Mouse (Mus musculus): ENCODE measurements around the gene H2-Ob. TPM values are rescaled to one million over a fixed set of nuclear protein-coding genes. Genes with fewer than 3 reads are reported as not detected.

Gene H2-Ob
- polyA plus RNA-seq, 1 experiment from 2014 or later = 0.05 TPM

- peaks cover 9% of the 10 kb centered on the region; the same call in 1 of the 2 replicates for H3K27me3 ChIP-seq (replicated peaks)
- no peaks in the 10 kb centered on the region for H3K4me1 ChIP-seq
- H3K4me2 ChIP-seq = no peak overlapping the region
- H3K4me3 ChIP-seq = no peak overlapping the region
- ATAC-seq = 0 out of 2 replicates have a peak, but pooled peaks have one; percentile 35
- no peaks in the 10 kb centered on the region for H3K9me3 ChIP-seq (replicated peaks)
- WGBS (ENCODE audit: insufficient replicate concordance) = 17% methylated on average over 8 of the region's 8 CpGs
- H3K27ac ChIP-seq = no peak overlapping the region
- no peaks in the 10 kb centered on the region for H3K36me3 ChIP-seq
- H3K9ac ChIP-seq = no peak overlapping the region
Observed at GRCm38 (mm10) chr17:34291609-34292008, 52.9 kb downstream of the H2-Ob start.

DNA sequence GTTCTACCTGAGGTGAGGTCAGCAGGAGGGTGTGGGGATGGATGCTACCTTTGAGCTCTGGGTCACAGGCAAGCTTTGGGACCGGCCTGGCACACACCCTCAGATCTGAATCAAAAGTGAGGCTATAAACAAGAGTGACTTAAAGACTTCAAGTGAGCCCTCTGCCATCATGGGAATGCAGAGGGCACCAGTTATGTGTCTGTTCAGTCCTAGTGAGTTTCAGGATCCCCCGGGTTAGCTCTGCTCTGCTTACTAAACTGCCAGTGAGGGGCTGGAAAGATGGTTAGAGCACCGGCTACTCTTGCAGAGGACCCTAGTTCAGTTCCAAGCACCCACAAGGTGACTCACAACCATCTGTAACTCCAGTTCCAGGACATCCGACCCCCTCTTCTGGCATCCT lies 53.9 kb downstream of the H2-Ob start:
- H3K4me3 ChIP-seq = no peak overlapping the region
- H3K27ac ChIP-seq = no peak overlapping the region
- no peak for ATAC-seq
- no peaks in the 10 kb centered on the region for H3K9me3 ChIP-seq (replicated peaks)
- no peak overlapping the region for H3K4me2 ChIP-seq
- H3K27me3 ChIP-seq (replicated peaks) = peaks cover 17% of the 10 kb centered on the region; the same call in 1 of the 2 replicates
- H3K9ac ChIP-seq = no peak overlapping the region
- H3K36me3 ChIP-seq = no peaks in the 10 kb centered on the region
- H3K4me1 ChIP-seq = no peaks in the 10 kb centered on the region
- 75% methylated on average over 4 of the region's 4 CpGs for WGBS (ENCODE audit: insufficient replicate concordance)

- Histone ChIP-seq H3K4me3 (no peak overlapping the region), H3K9me3 (replicated peaks) (no peaks in the 10 kb centered on the region), H3K9ac (no peak overlapping the region), H3K27ac (no peak overlapping the region), H3K4me1 (no peaks in the 10 kb centered on the region), H3K27me3 (replicated peaks) (peaks cover 23% of the 10 kb centered on the region), H3K36me3 (no peaks in the 10 kb centered on the region), H3K4me2 (no peak overlapping the region)
- 6% methylated on average over 2 of the region's 2 CpGs for WGBS (ENCODE audit: insufficient replicate concordance)
- no peak for ATAC-seq
Observed at GRCm38 (mm10) chr17:34293533-34293932, 54.8 kb downstream of the H2-Ob start.

- no peak overlapping the region for H3K9ac ChIP-seq
- no peaks in the 10 kb centered on the region for H3K9me3 ChIP-seq (replicated peaks)
- no peak overlapping the region for H3K4me2 ChIP-seq
- no peaks in the 10 kb centered on the region for H3K36me3 ChIP-seq
- no peak overlapping the region for H3K4me3 ChIP-seq
- H3K27ac ChIP-seq = no peak overlapping the region
- ATAC-seq = no peak
- H3K27me3 ChIP-seq (replicated peaks) = peaks cover 23% of the 10 kb centered on the region
- WGBS (ENCODE audit: insufficient replicate concordance) = 52% methylated on average over 4 of the region's 4 CpGs
- H3K4me1 ChIP-seq = no peaks in the 10 kb centered on the region
Observed at GRCm38 (mm10) chr17:34294249-34294648, 55.5 kb downstream of the H2-Ob start.

GRCm38 (mm10) chr17:34295307-34295706 lies 56.6 kb downstream of the H2-Ob start:
- Histone ChIP-seq H3K9me3 (replicated peaks) (no peaks in the 10 kb centered on the region), H3K4me2 (no peak overlapping the region), H3K9ac (no peak overlapping the region), H3K27ac (no peak overlapping the region), H3K36me3 (no peaks in the 10 kb centered on the region), H3K27me3 (replicated peaks) (peaks cover 20% of the 10 kb centered on the region), H3K4me1 (no peaks in the 10 kb centered on the region), H3K4me3 (no peak overlapping the region)
- no peak for ATAC-seq

DNA sequence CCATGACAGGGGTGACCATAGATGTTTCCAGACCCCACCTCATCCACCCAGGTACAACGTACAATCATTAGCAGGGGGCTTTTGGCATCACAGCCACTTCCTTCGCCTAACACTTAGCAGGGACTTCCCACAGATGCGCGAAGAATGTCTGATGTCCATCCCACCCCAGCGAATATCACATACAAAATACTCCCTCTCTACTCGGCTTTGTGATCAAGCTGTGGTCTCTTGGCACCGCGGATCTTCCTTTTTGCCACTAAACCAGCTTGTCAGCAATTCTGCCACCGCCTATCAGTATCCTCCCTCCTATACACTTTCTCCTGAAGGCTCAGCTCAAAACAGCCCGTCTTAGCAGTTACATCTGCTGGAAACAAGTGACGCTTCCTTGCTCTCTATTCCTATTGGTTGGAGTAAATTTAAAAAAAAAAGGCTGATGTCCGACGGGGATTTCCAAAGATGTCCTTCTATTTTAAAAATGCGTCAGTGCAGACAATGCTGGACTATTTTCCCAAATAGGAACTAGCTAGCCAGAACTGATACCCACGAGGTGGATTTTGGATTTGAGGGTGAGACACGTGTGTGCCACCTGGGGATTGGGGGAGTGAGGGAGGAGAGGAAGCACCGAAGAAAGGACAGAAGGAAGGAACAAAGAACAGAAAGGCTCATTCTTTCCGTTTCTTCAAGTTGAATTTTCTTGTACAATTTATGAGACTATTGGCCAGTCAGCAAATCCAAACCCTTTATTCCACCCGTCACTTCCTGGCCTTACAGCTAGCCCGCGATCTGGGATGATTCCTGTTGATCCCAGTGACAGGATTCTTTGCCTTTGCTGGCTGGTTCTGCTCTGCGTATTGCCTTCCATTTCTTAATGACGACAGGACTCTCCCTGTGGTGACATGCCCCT lies 57.4 kb downstream of the H2-Ob start:
- no peaks in the 10 kb centered on the region for H3K36me3 ChIP-seq
- no peak overlapping the region; the same call in 1 of the 2 replicates for H3K4me3 ChIP-seq
- WGBS (ENCODE audit: insufficient replicate concordance) = 22% methylated on average over 23 of the region's 23 CpGs

DNA sequence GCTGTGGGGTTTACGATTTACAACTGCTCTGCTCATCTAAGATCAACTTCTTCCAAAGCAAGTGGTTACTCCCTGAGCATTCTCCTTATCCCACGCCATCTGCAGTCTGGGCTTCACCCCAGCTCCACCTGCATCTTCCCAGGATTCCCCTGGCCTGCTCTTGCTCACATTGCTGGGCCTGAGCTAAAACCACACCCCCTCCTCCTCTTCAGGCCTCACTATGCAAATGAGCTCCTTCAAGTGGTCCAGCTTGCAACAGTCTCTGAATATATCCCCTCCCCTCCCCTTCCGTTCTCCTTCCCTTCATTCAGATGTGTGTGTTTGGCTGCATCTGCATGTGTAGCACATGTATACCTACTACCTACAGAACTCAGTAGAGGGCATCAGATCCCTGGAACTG lies 60.7 kb downstream of the H2-Ob start:
- no peak overlapping the region for H3K9ac ChIP-seq
- 51% methylated on average over 3 of the region's 3 CpGs for WGBS (ENCODE audit: insufficient replicate concordance)
- H3K9me3 ChIP-seq (replicated peaks) = no peaks in the 10 kb centered on the region
- no peaks in the 10 kb centered on the region for H3K36me3 ChIP-seq
- no peak for ATAC-seq
- H3K4me3 ChIP-seq = no peak overlapping the region
- no peak overlapping the region for H3K27ac ChIP-seq
- H3K4me2 ChIP-seq = no peak overlapping the region
- H3K4me1 ChIP-seq = no peaks in the 10 kb centered on the region
- peaks cover 26% of the 10 kb centered on the region for H3K27me3 ChIP-seq (replicated peaks)

More for the DNA sequence above, 57.4 kb downstream of the H2-Ob start:
- Histone ChIP-seq H3K4me2 (peak overlapping the region; percentile 45), H3K27me3 (replicated peaks) (peaks cover 20% of the 10 kb centered on the region), H3K9me3 (replicated peaks) (no peaks in the 10 kb centered on the region), H3K9ac (no peak overlapping the region), H3K27ac (no peak overlapping the region), H3K4me1 (no peaks in the 10 kb centered on the region)
- ATAC-seq = no peak

DNA sequence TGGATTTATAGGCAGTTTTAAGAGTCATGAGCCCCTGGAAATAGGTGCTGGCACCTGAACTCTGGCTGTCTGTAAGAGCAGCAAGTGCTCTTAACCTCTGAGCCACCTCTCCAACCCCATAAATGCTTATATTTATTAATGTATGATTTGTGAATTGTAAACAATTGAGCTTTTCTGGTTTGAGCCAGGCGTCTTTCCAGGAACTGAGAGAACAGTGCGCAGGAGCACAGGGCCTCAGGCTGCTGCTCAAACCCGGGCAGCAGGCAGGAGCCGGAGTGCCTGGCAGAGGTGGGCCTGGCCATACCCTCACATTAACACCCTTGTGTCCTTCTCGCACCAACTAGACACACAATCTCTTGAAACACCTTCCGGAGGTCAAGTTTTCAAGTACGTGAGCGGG lies 61.4 kb downstream of the H2-Ob start:
- Histone ChIP-seq H3K9me3 (replicated peaks) (no peaks in the 10 kb centered on the region), H3K4me2 (no peak overlapping the region), H3K27me3 (replicated peaks) (peaks cover 26% of the 10 kb centered on the region), H3K4me3 (no peak overlapping the region), H3K36me3 (no peaks in the 10 kb centered on the region), H3K4me1 (no peaks in the 10 kb centered on the region), H3K9ac (no peak overlapping the region), H3K27ac (no peak overlapping the region)
- ATAC-seq = no peak
- 81% methylated on average over 8 of the region's 8 CpGs for WGBS (ENCODE audit: insufficient replicate concordance)

- no peak for ATAC-seq
- no peaks in the 10 kb centered on the region for H3K9me3 ChIP-seq (replicated peaks)
- no peak overlapping the region for H3K9ac ChIP-seq
- H3K4me1 ChIP-seq = no peaks in the 10 kb centered on the region
- H3K4me3 ChIP-seq = no peak overlapping the region
- peaks cover 23% of the 10 kb centered on the region for H3K27me3 ChIP-seq (replicated peaks)
- H3K36me3 ChIP-seq = no peaks in the 10 kb centered on the region
- no peak overlapping the region for H3K27ac ChIP-seq
- 63% methylated on average over 23 of the region's 23 CpGs for WGBS (ENCODE audit: insufficient replicate concordance)
- H3K4me2 ChIP-seq = no peak overlapping the region
Observed at GRCm38 (mm10) chr17:34300691-34301566, 62.2 kb downstream of the H2-Ob start.

- no peak overlapping the region for H3K4me2 ChIP-seq
- no peaks in the 10 kb centered on the region for H3K4me1 ChIP-seq
- H3K4me3 ChIP-seq = no peak overlapping the region
- H3K9me3 ChIP-seq (replicated peaks) = no peaks in the 10 kb centered on the region
- H3K9ac ChIP-seq = no peak overlapping the region
- H3K36me3 ChIP-seq = no peaks in the 10 kb centered on the region
- H3K27ac ChIP-seq = no peak overlapping the region
- no peak for ATAC-seq
- 66% methylated on average over 4 of the region's 4 CpGs for WGBS (ENCODE audit: insufficient replicate concordance)
- H3K27me3 ChIP-seq (replicated peaks) = peaks cover 20% of the 10 kb centered on the region
Observed at GRCm38 (mm10) chr17:34301670-34302190, 63.0 kb downstream of the H2-Ob start.

DNA sequence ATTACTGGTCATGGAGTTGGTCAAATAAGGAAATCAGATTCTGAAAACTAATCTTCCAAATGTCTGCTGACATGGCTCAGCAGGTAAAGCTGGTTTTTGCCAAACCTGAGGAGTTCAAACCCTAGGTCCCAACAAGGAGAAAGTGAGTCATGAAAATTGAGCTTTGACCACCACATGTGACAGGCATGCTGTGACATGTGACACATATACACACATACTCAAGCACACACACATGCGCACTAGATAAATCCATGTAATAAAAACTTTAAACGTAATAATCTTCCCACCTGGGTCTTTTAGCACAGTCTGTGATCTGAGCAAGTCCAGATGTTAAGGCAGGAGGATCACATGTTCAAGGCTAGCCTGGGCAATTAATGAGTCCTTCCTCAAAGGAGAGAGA lies 65.1 kb downstream of the H2-Ob start:
- WGBS (ENCODE audit: insufficient replicate concordance) = 71% methylated on average over 2 of the region's 2 CpGs
- H3K9me3 ChIP-seq (replicated peaks) = no peaks in the 10 kb centered on the region
- H3K4me2 ChIP-seq = no peak overlapping the region
- ATAC-seq = no peak
- peaks cover 10% of the 10 kb centered on the region; the same call in 1 of the 2 replicates for H3K27me3 ChIP-seq (replicated peaks)
- H3K4me3 ChIP-seq = no peak overlapping the region
- H3K4me1 ChIP-seq = no peaks in the 10 kb centered on the region
- H3K36me3 ChIP-seq = no peaks in the 10 kb centered on the region
- H3K27ac ChIP-seq = no peak overlapping the region
- H3K9ac ChIP-seq = no peak overlapping the region
